Mouse (Mus musculus): Measurements from ENCODE around the gene Cd300e.
A peak's percentile ranks its signal among the peaks of the same experiment; 100 is the strongest.

Cd300e gene

GRCm38 (mm10) chr11:115062077-115062476, at the start of gene Cd300e:
Cd300e (minus strand) TSS chr11:115062177.
- DNase-seq (ENCODE audit: low spot score in 2 of 2) = no peak

- DNase-seq (ENCODE audit: low spot score in 2 of 2) = no peak
These were observed 48.3 kb upstream of the Cd300e start for GRCm38 (mm10) chr11:115110271-115110670.

DNA sequence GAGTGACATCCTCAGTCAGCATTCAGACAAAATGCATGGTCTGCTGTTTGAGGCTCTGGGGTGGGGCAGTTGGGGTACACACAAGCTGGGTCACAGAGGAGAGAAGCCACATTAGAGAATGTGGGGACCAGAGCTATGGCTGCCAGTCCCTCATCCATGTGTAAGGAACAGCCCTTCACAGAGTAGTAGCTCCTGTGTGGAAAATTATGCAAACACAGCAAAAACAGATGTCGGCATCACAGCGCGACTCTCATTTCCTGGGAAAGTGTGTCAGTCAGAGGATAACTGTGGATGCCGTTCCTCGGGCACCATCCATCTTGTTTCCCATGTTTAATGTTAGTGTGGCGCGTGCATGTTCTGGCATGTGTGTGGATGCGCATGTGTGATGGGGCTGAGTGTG, 46.2 kb upstream of the Cd300e start:
- DNase-seq (ENCODE audit: low spot score in 2 of 2) = no peak

DNA sequence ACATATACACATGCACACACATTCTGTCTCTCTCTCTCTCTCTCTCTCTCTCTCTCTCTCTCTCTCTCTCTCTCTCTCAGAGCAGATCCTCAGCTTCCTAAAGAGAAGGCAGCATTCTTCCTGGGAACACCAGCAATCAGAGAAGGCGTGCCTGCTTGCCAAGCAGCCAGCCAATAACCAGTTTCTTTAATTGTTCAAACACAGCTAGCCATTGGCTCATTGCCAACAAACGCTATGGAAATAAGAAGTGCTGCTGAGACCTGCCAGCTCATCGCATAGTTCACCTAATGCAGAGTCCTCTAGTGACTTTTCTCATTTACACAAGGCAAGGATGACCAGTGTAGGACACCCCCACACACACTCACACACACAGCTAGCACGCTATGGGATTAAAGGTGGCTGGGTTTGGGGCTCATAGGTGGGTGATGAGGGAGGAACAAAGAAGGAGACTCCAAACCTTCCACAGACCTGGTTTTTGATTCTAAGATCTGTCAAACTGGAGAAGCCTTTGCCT, 45.5 kb upstream of the Cd300e start:
- no peak for DNase-seq (ENCODE audit: low spot score in 2 of 2)

DNA sequence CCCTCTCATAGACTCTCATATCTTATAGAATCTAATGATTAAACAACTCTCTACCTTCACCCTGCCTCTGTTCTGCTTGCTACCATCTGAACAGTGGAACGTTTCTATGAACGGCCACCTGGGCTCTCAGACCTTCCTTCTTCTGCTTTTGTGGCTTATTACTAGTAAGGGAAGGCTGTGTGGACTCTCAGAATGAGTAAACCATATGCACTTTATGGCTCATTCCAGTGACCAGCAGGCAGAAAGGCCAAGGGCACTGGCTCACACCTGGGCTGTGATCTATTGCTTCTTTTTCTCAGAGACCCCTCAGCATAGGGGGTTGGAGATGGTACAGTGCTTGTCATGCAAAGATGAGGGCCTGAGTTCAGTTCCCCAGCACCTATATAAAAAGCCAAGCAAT, 44.7 kb upstream of the Cd300e start:
- no peak for DNase-seq (ENCODE audit: low spot score in 2 of 2)

DNA sequence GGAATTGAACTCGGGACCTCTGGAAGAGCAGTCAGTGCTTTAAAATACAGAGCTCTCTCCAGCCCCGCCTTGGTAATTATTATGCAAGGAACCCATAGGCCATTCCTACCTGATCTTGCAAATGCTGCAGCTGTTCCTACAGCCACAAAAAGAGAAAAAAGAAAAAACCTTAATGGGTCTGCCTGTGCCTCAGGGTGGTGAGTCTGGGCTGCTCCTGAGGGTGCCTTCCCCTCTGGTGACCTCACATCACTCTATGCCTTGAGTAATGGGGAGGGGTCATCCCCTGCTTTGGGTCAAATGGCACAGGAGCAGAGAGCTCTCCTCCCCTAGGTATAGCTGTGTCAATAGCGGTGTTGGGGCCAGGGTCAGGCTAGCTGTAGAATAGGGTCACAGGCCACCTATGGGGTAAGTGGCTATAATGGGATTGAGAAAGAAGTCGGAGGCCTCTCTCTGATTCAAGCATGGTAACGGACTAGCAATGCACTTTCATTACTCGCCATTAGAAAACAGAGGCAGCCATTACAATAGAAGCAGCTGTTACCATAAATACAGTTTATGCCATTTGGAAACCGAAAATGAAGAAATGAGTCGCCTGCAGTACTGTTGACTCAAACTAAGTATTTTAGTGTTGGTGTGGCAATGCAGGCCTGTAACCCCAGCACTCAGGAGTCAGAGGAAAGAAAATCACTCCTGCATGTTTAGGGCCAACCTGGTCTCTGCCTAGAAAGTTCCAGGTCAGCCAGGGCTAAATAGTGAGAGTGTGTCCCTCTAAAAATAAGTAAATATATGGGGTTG, 43.0 kb upstream of the Cd300e start:
- no peak for DNase-seq (ENCODE audit: low spot score in 2 of 2)

DNA sequence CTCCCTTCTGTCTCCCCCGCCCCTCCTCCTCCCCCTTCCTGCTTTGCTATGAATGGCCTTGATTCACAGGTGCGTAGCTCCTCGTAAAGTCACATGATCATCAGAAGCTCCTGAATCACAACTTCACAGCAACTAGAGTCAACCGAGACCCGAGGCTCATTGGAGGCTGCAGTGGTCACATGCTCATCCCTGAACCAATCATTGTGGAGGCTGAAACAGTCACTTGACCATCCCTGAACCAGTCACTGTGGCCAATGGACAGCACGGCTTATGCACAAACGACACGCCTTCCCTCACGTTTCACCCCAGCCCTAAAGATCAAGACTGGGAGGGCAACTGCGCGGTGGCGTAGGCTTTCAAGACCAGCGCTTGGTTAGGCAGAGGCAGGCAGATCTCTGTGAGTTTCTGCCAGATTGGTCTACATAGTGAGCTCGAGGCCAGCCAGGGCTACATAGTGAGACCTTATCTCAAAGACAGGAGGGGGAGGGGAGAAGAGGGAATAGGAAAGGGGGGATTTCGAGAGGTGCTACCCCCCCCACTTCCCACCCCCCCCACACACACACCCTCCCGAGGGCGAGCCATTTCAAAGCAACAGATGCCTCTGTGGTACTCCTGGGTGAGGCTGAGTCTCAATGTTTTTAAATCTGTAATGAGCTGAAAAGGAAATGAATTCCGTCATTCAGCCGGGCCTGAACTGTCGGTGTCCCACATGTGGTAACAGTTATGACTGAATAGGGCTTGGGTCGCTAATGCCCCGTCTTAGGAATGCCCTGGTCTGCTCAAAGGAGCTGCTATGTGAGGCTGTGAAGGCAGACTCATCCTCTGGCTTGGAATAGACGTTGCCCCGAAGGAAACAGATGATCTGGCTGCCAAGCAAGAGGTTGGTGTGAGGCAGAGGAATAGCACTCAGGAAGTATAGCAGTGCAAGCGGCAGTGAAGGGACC, 41.8 kb upstream of the Cd300e start:
- no peak for DNase-seq (ENCODE audit: low spot score in 2 of 2)

GRCm38 (mm10) chr11:115102116-115102515, 40.1 kb upstream of the Cd300e start:
- no peak for DNase-seq (ENCODE audit: low spot score in 2 of 2)

DNA sequence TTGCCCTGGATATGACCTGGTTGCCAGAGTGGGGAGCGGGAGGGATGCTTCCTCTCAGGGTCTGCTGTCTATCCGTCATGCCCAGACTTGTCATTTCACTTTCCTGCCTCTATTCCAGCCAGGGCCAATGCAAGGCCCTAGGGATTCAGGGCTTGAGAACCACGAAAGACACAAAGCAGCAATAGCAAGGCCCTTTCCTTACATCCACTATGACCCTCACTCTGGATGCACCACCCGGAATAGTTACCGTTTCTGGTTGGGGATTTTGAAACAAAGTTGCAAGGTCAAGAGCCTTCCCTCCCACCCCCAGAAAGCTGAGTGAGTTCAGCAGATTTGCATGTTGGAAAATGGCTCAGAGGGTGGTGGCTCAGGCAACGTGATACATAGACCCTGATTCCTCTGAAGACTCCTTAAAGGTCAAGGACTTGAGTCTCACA, 39.7 kb upstream of the Cd300e start:
- DNase-seq (ENCODE audit: low spot score in 2 of 2) = no peak

- DNase-seq (ENCODE audit: low spot score in 2 of 2) = no peak
These were observed 38.8 kb upstream of the Cd300e start for GRCm38 (mm10) chr11:115100741-115101140.

DNA sequence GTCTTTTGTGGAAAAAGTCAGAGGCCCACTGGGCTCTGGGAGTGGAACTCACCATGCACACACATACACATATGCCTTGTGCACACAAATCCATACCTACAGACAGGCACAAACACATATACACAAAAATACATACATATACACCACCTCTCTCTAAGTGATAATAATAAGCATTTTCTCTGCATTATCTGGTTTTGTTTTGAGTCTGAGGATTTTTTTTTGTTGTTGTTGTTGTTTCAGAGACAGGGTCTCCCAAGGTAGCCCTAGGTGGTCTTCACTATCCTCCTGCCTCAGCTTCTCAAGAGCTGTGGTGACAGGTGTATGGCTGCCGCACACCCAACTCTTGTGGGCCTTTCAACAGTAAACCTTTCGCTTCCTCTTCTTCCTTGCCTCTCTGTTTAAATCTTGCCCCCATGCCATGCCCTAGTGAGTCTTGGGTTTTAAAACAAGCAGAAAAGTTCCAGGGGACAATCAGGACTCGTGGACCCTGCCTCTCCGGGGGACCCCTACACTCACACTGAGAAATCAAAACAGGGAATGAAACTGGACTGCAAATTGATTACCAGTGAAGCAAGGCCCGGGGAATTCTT, 38.1 kb upstream of the Cd300e start:
- no peak for DNase-seq (ENCODE audit: low spot score in 2 of 2)

DNA sequence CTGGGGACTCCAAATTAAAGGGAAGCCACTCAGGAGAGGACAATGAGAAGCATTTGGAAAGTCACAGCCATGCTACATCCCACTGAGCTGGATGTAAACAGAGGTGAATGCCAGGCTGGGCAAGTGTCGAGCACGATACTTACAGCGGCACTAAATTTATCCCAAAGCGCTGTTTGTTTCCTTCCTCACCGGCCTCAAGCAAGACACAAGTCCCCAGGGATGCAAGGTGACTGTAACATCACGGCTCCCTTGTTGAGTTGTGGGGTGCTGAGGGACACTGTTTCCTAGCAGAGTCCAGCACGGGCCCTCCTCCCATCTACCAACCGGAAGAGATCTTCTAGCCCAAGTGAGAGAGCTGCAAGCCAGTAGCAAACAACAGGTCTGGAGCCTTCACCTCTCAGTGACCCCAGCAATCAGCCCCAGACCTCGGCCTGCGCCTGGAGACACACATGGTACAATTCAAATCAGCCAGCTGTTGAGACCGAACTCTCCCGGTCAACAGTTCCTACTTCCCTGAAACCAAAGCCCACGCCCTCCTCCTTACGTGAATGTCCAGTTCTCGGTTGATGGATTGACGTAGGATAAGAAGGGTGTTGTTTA, 37.4 kb upstream of the Cd300e start:
- DNase-seq (ENCODE audit: low spot score in 2 of 2) = no peak

DNA sequence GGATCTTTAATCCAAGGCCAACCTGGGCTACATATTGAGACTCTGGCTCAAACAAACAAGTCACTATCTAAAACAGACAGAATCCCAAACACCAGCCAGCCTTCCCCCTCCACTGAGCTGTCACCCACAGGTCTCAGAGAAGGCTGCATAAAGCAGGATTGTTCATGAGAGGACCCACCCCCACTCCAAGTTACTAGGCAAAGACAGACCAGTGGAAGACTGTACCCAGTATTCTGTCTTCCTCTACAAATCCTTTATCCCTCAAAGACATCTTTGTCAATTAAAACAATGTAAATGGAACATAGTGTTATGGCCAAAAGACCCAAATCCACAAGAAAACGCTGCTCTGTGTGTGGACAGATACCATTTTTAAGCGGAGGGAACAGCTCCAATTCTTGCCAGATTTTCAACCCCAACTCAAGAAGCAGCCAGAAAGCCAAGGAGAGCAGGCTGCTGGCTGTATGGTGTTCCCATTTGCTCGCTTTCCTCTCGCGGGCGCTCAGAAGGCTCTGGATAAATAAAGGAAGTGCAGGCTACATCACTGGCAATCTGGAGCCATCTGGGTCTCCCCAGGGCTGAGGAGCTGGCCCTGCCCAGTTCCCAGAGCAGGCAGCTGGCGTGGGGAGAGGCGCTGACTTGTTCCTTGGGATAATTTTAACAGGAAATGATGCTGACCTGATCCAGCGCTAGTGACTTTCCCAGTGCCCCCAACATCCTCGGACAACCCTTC, 36.4 kb upstream of the Cd300e start:
- no peak for DNase-seq (ENCODE audit: low spot score in 2 of 2)

DNA sequence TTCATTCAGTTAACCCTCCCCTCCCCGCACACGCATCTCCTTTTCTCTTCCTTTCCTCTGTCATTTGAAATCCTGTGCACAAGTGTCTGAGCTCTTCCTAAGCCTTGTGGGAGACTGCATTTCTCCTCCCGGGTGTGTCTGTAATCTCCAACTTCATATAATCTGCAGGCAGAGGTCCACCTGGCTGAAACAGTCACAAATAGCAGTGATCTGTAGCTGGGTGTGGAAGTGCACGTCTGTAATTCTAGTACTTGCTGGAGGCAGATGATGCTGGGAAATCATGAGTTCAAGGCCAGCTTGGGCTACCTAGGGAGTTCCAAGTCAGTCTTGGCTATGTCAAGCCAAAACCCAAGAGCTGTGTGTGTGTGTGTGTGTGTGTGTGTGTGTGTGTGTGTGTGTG, 30.2 kb upstream of the Cd300e start:
- no peak for DNase-seq (ENCODE audit: low spot score in 2 of 2)

GRCm38 (mm10) chr11:115091362-115091901, 29.5 kb upstream of the Cd300e start, which contains the start of gene Rab37:
Rab37 (plus strand) TSS chr11:115091431.
- DNase-seq (ENCODE audit: low spot score in 2 of 2) = no peak

- DNase-seq (ENCODE audit: low spot score in 2 of 2) = no peak
These were observed 27.9 kb upstream of the Cd300e start for GRCm38 (mm10) chr11:115089853-115090252.

DNA sequence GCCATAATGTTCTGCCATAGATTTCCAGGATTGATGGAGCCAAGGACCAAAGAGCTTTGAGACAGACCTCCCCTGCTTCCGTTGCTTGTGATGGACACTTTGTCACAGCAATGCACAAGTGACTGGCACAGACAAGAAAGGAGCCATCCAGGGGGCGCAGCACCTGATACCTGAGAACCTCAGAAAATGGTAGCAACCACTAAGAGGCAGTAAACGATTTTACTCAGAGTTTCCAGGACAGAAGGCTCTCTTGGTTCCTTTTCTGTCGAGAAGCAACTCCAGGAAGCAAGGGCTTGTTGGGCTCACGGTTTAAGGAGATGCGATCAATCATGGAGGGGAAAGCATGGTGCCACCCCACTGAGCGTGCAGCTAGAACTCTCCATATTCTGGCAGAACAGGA, 24.2 kb upstream of the Cd300e start:
- no peak for DNase-seq (ENCODE audit: low spot score in 2 of 2)

DNA sequence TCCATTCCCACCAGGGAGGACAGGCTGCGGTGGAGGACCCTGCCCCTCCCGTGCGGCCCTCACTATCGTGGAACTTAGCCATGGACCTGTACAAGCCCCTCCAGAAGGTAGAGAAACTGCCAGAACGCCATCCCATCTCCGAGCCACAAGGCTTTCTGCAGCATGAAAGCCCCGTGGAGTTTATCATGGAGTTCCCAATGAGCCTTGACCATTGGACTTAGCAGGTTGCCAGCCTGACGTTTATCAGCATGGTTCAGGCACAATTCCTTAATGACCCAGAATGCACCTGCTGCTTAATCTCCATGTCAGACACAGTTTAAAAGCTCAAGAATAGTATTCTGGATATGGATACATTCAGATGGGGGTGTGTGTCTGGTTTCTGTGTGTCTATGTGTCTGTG, 23.1 kb upstream of the Cd300e start:
- DNase-seq (ENCODE audit: low spot score in 2 of 2) = no peak

DNA sequence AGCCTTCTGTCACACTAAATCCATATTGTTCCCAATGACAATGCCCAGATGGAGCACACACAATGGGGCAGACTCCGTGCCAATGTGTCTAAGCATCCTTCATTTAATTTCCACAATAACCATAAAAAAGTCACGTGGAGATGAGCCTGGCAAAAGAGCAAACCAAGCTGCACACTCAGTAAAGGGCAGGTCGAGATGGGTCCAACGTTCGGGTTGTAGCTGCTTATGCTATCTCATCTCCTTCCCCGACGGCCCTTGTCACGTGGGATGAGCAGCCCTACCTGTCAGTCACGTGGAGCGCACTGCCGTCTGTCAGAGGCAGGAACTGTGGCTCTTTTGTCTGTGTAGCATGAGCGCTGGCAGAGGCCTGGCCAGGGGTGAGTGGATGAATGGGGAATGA, 22.6 kb upstream of the Cd300e start:
- DNase-seq (ENCODE audit: low spot score in 2 of 2) = no peak

DNA sequence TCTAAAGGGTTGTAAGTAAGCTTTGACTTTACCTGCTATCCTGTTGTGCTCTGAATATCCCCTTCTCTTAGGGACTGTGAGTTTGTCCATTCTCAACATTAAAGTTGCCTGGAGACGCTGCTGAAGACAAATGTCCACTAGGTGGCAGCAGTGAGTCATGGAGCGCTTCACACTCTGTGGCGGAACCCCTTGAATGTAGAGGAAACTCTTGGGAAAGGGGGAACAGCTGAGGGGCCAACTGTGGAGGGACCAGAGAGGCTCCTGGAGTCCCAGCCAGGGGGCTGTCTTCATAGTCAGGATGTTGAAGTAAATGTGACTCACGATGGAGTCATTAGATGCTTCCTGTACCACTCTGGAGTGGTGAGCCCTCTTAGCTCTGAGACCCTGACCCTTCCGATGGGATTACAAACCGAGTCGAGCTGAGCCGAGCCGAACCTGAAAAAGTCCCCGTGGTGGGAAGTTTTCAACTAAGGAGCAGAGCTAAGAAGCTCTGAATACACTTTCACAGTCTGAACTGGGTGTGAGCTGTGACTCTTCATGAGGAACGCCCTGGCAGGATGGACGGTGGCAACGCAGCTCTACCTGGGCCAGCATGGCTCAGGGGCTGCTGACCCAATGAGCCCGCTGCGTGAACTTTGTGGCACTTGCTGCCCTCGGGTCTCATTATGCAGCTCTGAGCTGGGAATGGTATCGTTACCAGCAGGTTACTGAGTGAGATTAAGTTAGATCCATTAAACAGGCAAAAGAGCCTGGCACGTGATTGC, 21.6 kb upstream of the Cd300e start:
- peak; percentile 28 to 34 for DNase-seq (ENCODE audit: low spot score in 2 of 2)

Measured in right cerebral cortex, postnatal 36 days (tissue).